Comparison of ENCODE assay signal across 8 mouse cellular contexts in the genomic region with DNA sequence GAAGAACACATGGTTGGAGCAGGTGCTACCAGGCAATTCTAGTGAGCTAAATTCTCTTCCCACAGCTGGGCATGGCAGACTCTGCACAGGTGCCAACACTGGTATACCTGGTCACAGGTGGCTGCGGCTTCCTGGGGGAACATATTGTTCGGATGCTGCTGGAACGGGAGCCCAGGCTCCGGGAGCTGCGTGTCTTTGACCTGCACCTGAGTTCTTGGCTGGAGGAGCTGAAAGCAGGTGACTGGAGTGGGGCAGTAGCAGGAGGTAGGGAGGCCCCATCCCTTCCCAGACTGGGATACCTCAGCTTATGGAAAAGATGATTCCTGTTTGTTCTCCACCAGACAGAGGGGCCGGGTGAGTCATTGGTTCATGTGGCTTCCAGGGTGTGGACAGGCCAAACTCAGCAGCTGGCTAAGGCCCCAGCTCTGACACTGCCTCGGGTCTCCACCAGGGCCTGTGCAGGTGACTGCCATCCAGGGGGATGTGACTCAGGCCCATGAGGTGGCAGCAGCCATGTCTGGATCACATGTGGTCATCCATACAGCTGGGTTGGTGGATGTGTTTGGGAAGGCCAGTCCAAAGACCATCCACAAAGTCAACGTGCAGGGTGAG. TPM values are rescaled to one million over a fixed set of nuclear protein-coding genes. Genes with fewer than 3 reads are reported as not detected.
DNase-seq lines count a peak whose midpoint lies in the region; ATAC-seq and TF ChIP-seq lines count a peak whose summit lies in the region.

No protein-coding gene starts in this region.

- 91% methylated on average over 8 of the region's 8 CpGs for WGBS in kidney, embryonic 14.5 days
- WGBS in embryonic facial prominence, embryonic 15.5 days: 90% methylated on average over 8 of the region's 8 CpGs
- 86% methylated on average over 8 of the region's 8 CpGs for WGBS in limb, embryonic 14.5 days

- TF ChIP-seq POLR2A in limb, embryonic 14.5 days (IDR thresholded peaks at IDR 0.05; ENCODE audit: borderline replicate concordance, extremely low read depth, insufficient read depth, insufficient read length): no peak

- peak overlapping the region; percentile 32; the same call in 1 of the 2 replicates for H3K9ac ChIP-seq in kidney, embryonic 14.5 days (ENCODE audit: low read depth, low read length)
- no peak overlapping the region for H3K9ac ChIP-seq in embryonic facial prominence, embryonic 15.5 days
- peak overlapping the region; percentile 2; the same call in 1 of the 2 replicates for H3K9ac ChIP-seq in limb, embryonic 14.5 days (ENCODE audit: low read depth, low read length, severe bottlenecking)

- H3K4me1 ChIP-seq in kidney, embryonic 14.5 days (ENCODE audit: control insufficient read depth, insufficient read depth, low read length): no peaks in the 10 kb centered on the region
- H3K4me1 ChIP-seq in embryonic facial prominence, embryonic 15.5 days: peaks cover 14% of the 10 kb centered on the region
- H3K4me1 ChIP-seq in limb, embryonic 14.5 days (ENCODE audit: control insufficient read depth, insufficient read depth, low read length): no peaks in the 10 kb centered on the region

- H3K36me3 ChIP-seq in kidney, embryonic 14.5 days (ENCODE audit: control insufficient read depth, insufficient read depth, low read length): peaks cover 40% of the 10 kb centered on the region
- H3K36me3 ChIP-seq in embryonic facial prominence, embryonic 15.5 days: peaks cover 69% of the 10 kb centered on the region
- peaks cover 69% of the 10 kb centered on the region for H3K36me3 ChIP-seq in limb, embryonic 14.5 days (ENCODE audit: control insufficient read depth, insufficient read depth, low read length)

- DNase-seq in kidney, adult 8-10 months: no peak
- peak; percentile 34 for DNase-seq in ZHBTc4 (ENCODE audit: low read depth, low spot score)
- DNase-seq in limb, embryonic 14.5 days (ENCODE audit: low spot score): no peak
- DNase-seq in frontal cortex, postnatal 36 days (ENCODE audit: low spot score in 2 of 2): no peak
- DNase-seq in gastrocnemius, adult 8-10 months (ENCODE audit: low spot score in 2 of 2): no peak

- peak overlapping the region; percentile 25; the same call in 1 of the 2 replicates for H3K4me2 ChIP-seq in kidney, embryonic 14.5 days (replicated peaks; ENCODE audit: low read depth, low read length)
- peak overlapping the region; percentile 49 for H3K4me2 ChIP-seq in embryonic facial prominence, embryonic 15.5 days (replicated peaks)
- peak overlapping the region; percentile 43; the same call in 1 of the 2 replicates for H3K4me2 ChIP-seq in limb, embryonic 14.5 days (replicated peaks; ENCODE audit: low read depth, low read length, severe bottlenecking)

- H3K9me3 ChIP-seq in kidney, embryonic 14.5 days (ENCODE audit: control insufficient read depth, low read length): no peaks in the 10 kb centered on the region
- no peaks in the 10 kb centered on the region for H3K9me3 ChIP-seq in embryonic facial prominence, embryonic 15.5 days (replicated peaks)
- no peaks in the 10 kb centered on the region for H3K9me3 ChIP-seq in limb, embryonic 14.5 days (ENCODE audit: control insufficient read depth, low read length)

- peak overlapping the region; percentile 33; the same call in 1 of the 2 replicates for H3K27ac ChIP-seq in kidney, embryonic 14.5 days (ENCODE audit: low read depth, low read length)
- peak overlapping the region; percentile 69 for H3K27ac ChIP-seq in embryonic facial prominence, embryonic 15.5 days (replicated peaks)
- H3K27ac ChIP-seq in limb, embryonic 14.5 days (replicated peaks; ENCODE audit: low read depth, low read length): no peak overlapping the region

- peak overlapping the region; percentile 5; the same call in 1 of the 2 replicates for H3K4me3 ChIP-seq in kidney, embryonic 14.5 days (ENCODE audit: low read length)
- H3K4me3 ChIP-seq in embryonic facial prominence, embryonic 15.5 days (replicated peaks): peak overlapping the region; percentile 35
- H3K4me3 ChIP-seq in limb, embryonic 14.5 days (replicated peaks; ENCODE audit: low read length): no peak overlapping the region

- ATAC-seq in kidney, embryonic 14.5 days (ENCODE audit: low FRiP score, low TSS enrichment): 0 out of 2 replicates have a peak, but pooled peaks have one; percentile 8
- no peak for ATAC-seq in embryonic facial prominence, embryonic 15.5 days (ENCODE audit: insufficient number of reproducible peaks, low FRiP score, low TSS enrichment, low read depth)
- no peak for ATAC-seq in limb, embryonic 14.5 days (ENCODE audit: low FRiP score, low read depth)
- no peak for ATAC-seq in megakaryocyte progenitor cell, adult 5-6 weeks (replicated peaks; ENCODE audit: poor library complexity)

- H3K27me3 ChIP-seq in kidney, embryonic 14.5 days (ENCODE audit: control insufficient read depth, insufficient read depth, low read length): no peaks in the 10 kb centered on the region
- no peaks in the 10 kb centered on the region for H3K27me3 ChIP-seq in embryonic facial prominence, embryonic 15.5 days
- no peaks in the 10 kb centered on the region for H3K27me3 ChIP-seq in limb, embryonic 14.5 days (ENCODE audit: control insufficient read depth, insufficient read depth, low read length)

RNA-seq across cellular contexts. Expression of a gene that starts 0.7 kb away (rescaled TPM):
- polyA plus RNA-seq in kidney, embryonic 14.5 days (2014; fragmentation: Nextera tagmentation; extraction: Ambion mirVana): 18.0 and 18.7 TPM in 2 replicates
- 24.8 and 25.2 TPM in 2 replicates for polyA plus RNA-seq in embryonic facial prominence, embryonic 15.5 days (2015; fragmentation: Nextera tagmentation; extraction: Ambion mirVana)
- polyA plus RNA-seq in limb, embryonic 14.5 days (2012; rRNA removed): 28.0 and 28.7 TPM in 2 replicates
- 14.3 and 16.5 TPM in 2 replicates for polyA plus RNA-seq in limb, embryonic 14.5 days (2014; fragmentation: Nextera tagmentation; extraction: Ambion mirVana)
- total RNA-seq in megakaryocyte progenitor cell, adult 5-6 weeks (2015): 20.2 and 31.3 TPM in 2 replicates
- 25.6 and 26.8 TPM in 2 replicates for total RNA-seq in megakaryocyte progenitor cell, adult 5-6 weeks (2017)
- total RNA-seq in gastrocnemius, adult 8-10 months (2022): 1 to 10 TPM; 1.5 to 4.2 (median 1.9) TPM

RNA-seq across cellular contexts. Expression of a gene that starts 15.7 kb away (rescaled TPM):
- not detected in 2 replicates for polyA plus RNA-seq in kidney, embryonic 14.5 days (2014; fragmentation: Nextera tagmentation; extraction: Ambion mirVana)
- polyA plus RNA-seq in embryonic facial prominence, embryonic 15.5 days (2015; fragmentation: Nextera tagmentation; extraction: Ambion mirVana): not detected in 2 replicates
- polyA plus RNA-seq in limb, embryonic 14.5 days (2012; rRNA removed): 0.44 and 0.61 TPM in 2 replicates
- not detected in 2 replicates for polyA plus RNA-seq in limb, embryonic 14.5 days (2014; fragmentation: Nextera tagmentation; extraction: Ambion mirVana)
- not detected in 2 replicates for total RNA-seq in megakaryocyte progenitor cell, adult 5-6 weeks (2015)
- total RNA-seq in megakaryocyte progenitor cell, adult 5-6 weeks (2017): not detected in 2 replicates
- 1 to 10 TPM; 1.6 to 2.3 (median 2.1) TPM for total RNA-seq in gastrocnemius, adult 8-10 months (2022)

RNA-seq across cellular contexts. Expression of a gene that starts 23.0 kb away (rescaled TPM):
- polyA plus RNA-seq in kidney, embryonic 14.5 days (2014; fragmentation: Nextera tagmentation; extraction: Ambion mirVana): 22.1 and 34.3 TPM in 2 replicates
- polyA plus RNA-seq in embryonic facial prominence, embryonic 15.5 days (2015; fragmentation: Nextera tagmentation; extraction: Ambion mirVana): 58.9 and 69.6 TPM in 2 replicates
- polyA plus RNA-seq in limb, embryonic 14.5 days (2012; rRNA removed): 116 and 147 TPM in 2 replicates
- 38.8 and 41.0 TPM in 2 replicates for polyA plus RNA-seq in limb, embryonic 14.5 days (2014; fragmentation: Nextera tagmentation; extraction: Ambion mirVana)
- total RNA-seq in megakaryocyte progenitor cell, adult 5-6 weeks (2015): 55.8 and 70.2 TPM in 2 replicates
- total RNA-seq in megakaryocyte progenitor cell, adult 5-6 weeks (2017): 35.7 and 50.4 TPM in 2 replicates
- 10 to 100 TPM; 44.5 to 64.1 (median 50.8) TPM for total RNA-seq in gastrocnemius, adult 8-10 months (2022)

RNA-seq across cellular contexts. Expression of a gene that starts 23.2 kb away (rescaled TPM):
- 2.6 and 4.4 TPM in 2 replicates for polyA plus RNA-seq in kidney, embryonic 14.5 days (2014; fragmentation: Nextera tagmentation; extraction: Ambion mirVana)
- polyA plus RNA-seq in embryonic facial prominence, embryonic 15.5 days (2015; fragmentation: Nextera tagmentation; extraction: Ambion mirVana): 4.3 and 6.9 TPM in 2 replicates
- 43.9 and 52.1 TPM in 2 replicates for polyA plus RNA-seq in limb, embryonic 14.5 days (2012; rRNA removed)
- polyA plus RNA-seq in limb, embryonic 14.5 days (2014; fragmentation: Nextera tagmentation; extraction: Ambion mirVana): 4.0 and 6.3 TPM in 2 replicates
- total RNA-seq in megakaryocyte progenitor cell, adult 5-6 weeks (2015): 0.12 and 1.5 TPM in 2 replicates
- total RNA-seq in megakaryocyte progenitor cell, adult 5-6 weeks (2017): 0.03 and 0.12 TPM in 2 replicates
- 1 to 10 TPM in 1 of 4 experiments, under 1 TPM in 3; 0.53 to 1.0 (median 0.75) TPM for total RNA-seq in gastrocnemius, adult 8-10 months (2022)

RNA-seq across cellular contexts. Expression of a gene that starts 24.6 kb away (rescaled TPM):
- polyA plus RNA-seq in kidney, embryonic 14.5 days (2014; fragmentation: Nextera tagmentation; extraction: Ambion mirVana): 32.6 and 34.7 TPM in 2 replicates
- polyA plus RNA-seq in embryonic facial prominence, embryonic 15.5 days (2015; fragmentation: Nextera tagmentation; extraction: Ambion mirVana): 26.3 and 27.0 TPM in 2 replicates
- polyA plus RNA-seq in limb, embryonic 14.5 days (2012; rRNA removed): 29.7 and 31.8 TPM in 2 replicates
- 27.3 and 32.0 TPM in 2 replicates for polyA plus RNA-seq in limb, embryonic 14.5 days (2014; fragmentation: Nextera tagmentation; extraction: Ambion mirVana)
- total RNA-seq in megakaryocyte progenitor cell, adult 5-6 weeks (2015): 54.7 and 67.2 TPM in 2 replicates
- 9.7 and 13.6 TPM in 2 replicates for total RNA-seq in megakaryocyte progenitor cell, adult 5-6 weeks (2017)
- total RNA-seq in gastrocnemius, adult 8-10 months (2022): 10 to 100 TPM; 16.4 to 22.8 (median 18.6) TPM
